Mouse (Mus musculus) frontal cortex, adult 2 months (tissue): Measurements from ENCODE around the gene Car10. TPM values are rescaled to one million over a fixed set of nuclear protein-coding genes. Genes with fewer than 3 reads are reported as not detected.

Source experiments
- DNase-seq, 2 experiments: peaks; one replicate each; pipeline ENCODE4 v3.0.0; 2022; ENCODE audit warnings: low spot score in 1 of 2; ENCODE audit errors: extremely low spot score in 1 of 2
- polyA plus RNA-seq: library from polyadenylated mRNA; depleted of rRNA; stranded (reverse); fragments of >200 nt; gene quantifications from 2 replicates; pipeline ENCODE4 v1.2.3, GENCODE M21; 2012

Gene Car10
- polyA plus RNA-seq, 1 experiment: 62.4 TPM

DNA sequence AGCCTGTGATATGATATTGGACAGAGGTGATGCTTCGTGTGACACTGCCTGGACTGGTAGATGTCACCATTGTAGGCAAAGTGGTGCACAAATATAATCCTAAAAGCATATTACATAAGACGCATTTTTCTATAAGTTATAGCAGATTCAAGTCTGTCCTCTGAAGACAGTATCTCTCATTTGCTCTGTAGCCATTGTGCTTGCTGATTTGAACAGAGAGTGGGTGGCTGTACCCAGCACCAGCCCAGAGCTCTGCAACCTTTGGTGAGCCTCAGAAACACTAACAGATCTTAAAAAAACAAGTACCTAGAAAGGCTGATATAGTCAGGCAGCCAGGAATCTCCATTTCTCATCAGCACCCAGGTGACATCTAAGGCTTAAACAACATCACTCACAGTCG lies 461.3 kb downstream of the Car10 start:
- no peak for DNase-seq

GRCm38 (mm10) chr11:93560570-93560969 lies 462.7 kb downstream of the Car10 start:
- no peak for DNase-seq

DNA sequence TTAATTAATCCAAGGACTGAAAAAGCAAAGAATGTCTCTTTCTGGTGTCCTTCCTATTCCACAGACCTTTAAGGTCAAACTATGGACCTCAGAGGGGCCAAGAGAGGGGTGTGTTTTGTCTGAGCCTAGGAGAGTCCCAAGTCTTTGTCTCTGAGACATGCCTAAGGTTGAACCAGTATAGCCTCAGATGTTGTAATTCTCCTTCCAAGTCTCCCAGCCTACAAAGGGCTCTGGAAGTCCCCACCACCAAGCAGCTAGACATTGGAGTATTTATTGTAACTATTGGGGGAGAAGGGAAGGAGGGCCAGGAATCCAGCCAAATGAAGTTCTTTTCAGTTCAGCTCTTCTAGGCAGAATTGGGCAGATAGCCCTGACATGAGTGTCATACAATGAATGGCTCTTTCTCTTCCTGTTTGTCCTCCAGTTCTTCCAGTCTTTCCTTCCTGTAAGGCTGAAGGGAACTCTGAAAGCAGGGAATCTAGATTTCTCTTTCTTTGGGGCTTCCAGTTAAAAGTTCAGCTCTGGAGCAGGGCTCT lies 464.6 kb downstream of the Car10 start:
- no peak for DNase-seq

DNA sequence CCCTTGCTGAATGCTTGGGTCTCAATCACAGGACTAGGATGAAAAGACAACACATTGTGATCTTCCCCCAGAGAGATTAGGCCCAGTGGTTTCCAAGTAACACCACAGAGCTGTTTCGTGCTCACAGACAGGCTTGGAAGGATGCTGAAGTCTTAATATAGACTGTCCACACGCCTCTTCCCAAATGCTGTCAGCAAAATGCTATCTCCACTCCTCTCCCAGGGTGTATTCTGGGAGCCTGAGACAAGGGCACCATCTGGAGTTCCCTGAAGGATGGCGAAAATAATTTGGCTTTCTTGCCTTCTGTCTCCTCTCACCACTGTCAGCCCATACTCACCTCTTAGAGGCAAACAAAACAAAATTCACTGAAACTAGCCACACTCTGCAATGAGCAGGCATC lies 467.9 kb downstream of the Car10 start:
- peak; percentile 84 to 90 for DNase-seq

DNA sequence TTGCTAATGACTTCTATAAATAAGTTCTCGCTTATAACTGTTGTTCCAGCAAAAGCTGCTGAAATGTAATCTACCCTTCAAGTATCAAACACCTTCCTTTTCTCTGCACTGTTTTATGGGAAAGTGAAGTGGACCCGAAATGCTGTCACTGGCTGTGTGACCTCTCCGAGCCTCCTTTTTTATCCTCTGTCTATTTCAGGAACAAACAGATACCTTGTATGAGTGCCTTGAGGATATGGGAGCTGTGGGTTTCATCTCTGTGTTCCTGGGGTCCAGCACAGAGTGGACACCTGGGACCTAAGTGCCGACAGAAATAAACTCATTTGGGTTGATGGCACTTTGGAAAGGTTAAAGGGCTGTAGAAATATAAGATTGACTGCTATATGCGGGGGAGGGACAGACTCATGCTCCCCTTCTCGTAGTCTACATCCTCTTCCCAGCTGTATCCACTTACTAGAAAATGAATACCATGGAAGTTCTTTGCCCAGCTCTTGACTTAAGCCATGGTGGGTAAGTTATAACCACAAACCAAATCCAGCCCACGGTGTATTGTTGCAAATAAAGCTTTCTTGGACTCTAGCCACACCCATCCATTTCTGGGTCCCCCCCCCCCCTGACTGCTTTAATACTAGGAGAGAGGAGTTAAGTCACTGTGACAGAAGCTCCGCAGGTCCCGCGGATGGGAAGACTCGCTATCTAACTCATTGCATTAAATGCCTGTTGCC lies 474.3 kb downstream of the Car10 start:
- no peak for DNase-seq

DNA sequence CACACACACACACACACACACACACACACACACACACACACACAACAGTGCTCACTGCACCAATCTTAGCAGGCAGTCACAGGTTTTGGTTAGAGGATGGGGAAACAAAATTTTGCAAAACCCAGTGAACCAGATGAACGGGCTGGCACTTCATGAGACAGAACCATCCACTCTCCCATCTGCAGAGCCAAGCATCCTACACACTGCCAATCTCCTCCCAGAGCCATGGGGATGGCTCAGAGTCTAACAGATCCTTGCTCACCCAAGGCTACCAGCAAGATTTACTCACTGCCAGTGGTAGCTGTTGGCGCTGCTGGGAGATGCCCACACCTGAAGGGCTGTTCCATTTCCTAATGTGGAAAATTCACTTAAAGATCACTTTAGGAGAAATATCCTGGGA lies 479.6 kb downstream of the Car10 start:
- peak; percentile 56 to 62 for DNase-seq

DNA sequence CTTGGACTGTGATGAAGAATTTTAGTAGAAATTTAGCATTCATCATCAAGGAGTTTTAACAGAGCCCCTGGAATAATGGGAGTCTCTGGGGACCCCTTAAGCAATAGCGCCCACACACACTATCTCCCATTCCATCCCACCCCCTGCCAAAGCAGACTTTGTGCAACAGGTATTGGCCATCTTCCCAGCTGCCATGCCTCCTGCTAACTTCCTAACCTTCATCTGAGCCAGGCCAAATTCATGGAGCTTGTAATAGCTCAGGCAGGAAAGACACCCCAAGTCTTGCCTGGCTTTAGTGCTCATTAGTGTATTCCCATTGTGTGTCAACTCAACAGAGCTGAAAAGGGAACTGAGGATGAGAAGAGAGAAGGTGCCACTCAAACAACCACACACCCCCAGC lies 481.8 kb downstream of the Car10 start:
- no peak for DNase-seq

- DNase-seq: peak in 1 of 2 experiments; percentile 28
Observed at GRCm38 (mm10) chr11:93581326-93581725, 483.5 kb downstream of the Car10 start.

DNA sequence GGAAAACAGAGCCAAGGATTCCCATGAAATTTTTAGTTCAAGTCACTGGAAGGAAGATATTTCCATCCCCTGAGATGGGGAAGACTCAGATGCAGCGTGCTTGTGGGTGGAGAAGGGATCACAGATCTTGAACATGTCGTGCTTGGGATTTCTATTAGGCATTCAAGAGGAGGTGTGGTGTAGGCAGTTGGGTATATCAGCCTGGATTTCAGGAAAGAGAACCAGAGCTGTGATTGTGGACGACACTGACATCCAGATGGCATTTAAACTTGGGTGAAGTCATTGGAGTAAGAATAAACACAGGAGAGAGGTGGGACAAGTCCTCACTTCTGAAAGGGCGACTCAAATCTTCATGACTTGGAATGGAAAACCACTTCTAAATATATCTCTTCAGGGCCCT lies 490.0 kb downstream of the Car10 start:
- DNase-seq: peak; percentile 72 to 82

- DNase-seq: no peak
Observed at GRCm38 (mm10) chr11:93590652-93591051, 492.8 kb downstream of the Car10 start.

GRCm38 (mm10) chr11:93594033-93594432 lies 496.2 kb downstream of the Car10 start:
- no peak for DNase-seq

DNA sequence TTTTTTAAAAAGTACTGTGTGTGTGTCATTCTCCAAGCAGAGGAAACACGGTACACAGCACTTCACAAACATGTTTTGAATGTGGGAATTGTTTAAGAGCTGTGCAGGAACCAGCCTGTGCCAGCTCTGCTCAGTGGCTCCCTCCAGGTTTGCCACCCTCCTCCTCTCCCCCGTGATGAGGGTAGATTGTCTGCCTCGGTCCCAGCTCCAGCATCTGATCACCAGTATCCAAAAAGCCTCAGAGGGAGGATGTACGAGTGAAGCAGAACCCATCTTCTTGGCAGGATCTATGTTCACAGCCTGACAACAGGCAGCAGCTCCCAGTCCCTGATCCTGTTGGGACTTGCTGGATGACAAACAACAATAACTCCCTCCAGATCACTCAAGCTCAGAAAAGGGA lies 500.3 kb downstream of the Car10 start:
- peak; percentile 18 to 26 for DNase-seq

DNA sequence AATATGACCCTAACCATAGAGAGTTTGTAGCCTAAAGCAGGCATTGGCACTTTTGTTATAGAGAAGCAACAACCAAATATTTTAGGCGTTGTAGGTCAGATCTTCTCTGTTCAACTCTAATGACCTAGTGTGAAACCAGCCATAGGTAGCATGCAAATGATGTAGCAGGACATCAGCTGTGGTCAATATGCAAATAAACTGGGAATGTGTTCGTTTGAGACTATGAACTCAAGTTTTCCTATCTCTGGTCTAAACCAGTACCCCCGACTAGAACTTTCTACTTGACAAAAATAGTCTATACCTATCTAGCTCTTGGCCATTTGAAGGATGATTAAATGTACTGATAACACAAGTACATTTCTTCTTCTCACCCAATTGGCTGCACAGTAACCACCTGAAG lies 501.9 kb downstream of the Car10 start:
- no peak for DNase-seq

GRCm38 (mm10) chr11:93603575-93603974 lies 505.7 kb downstream of the Car10 start:
- DNase-seq: no peak

GRCm38 (mm10) chr11:93607111-93607510 lies 509.3 kb downstream of the Car10 start:
- no peak for DNase-seq

GRCm38 (mm10) chr11:93608716-93609115 lies 510.9 kb downstream of the Car10 start:
- peak in 1 of 2 experiments; percentile 36 for DNase-seq

GRCm38 (mm10) chr11:93612071-93612470 lies 514.2 kb downstream of the Car10 start:
- no peak for DNase-seq

DNA sequence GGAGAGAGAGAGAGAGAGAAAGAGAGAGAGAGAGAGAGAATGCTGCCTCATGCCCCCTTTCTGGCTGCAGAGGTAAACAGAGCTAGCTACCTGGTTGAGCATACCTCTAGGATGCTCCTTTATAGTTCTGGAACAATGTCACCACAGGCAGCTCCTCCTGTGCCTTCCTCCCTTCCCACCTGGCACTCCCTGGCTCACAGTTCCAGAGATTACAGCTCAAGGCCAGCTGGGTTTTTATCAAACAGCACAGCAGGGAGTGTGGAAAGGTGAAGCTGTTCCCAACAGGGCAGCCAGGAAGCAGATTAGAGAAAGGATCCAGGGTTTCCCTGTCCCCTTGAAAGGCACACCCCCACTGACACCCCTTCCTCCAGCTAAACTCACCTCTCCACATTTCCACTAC lies 517.0 kb downstream of the Car10 start:
- DNase-seq: no peak

GRCm38 (mm10) chr11:93623605-93624004 lies 525.8 kb downstream of the Car10 start:
- DNase-seq: no peak

DNA sequence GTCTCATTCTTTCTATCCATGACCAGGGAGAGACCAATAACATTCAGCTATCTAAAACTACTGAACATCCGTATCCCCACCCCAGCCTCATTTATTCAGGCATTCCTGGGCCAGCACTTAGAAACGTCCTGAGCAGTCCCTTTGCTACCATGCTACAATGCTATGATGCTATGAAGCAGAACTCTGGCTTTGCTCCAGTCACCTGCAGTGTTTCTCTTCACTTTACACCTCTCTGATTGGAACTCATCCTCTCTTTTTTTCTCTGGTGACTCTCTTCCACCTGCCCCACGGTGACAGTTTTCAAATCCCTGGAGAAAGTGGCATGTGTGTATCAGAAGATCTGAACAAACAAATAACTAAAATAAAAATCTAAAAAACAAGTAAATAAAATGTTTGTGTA lies 541.6 kb downstream of the Car10 start:
- no peak for DNase-seq

- no peak for DNase-seq
Observed at GRCm38 (mm10) chr11:93640954-93641353, 543.1 kb downstream of the Car10 start.

DNA sequence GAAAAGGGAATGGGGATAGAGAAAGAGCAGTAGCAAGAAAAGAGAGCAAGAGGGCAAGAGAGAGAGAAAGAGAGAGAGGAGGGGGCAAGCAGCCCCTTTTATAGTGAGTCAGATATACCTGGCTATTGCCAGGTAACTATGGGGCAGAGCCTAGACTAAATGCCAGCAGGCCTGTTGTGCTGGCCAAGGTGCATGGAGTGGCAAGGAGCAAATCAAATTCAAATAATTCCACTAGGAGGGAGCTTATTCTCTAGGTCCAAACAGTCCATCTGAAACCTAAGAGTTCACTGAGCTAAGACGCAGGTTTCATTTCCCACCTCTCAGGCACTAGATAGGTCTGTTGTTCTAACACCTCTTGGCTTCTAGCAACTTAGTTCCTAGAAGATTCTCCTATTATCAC lies 544.5 kb downstream of the Car10 start:
- DNase-seq: no peak

- no peak for DNase-seq
Observed at GRCm38 (mm10) chr11:93643006-93643405, 545.2 kb downstream of the Car10 start.
